Mouse (Mus musculus): Measurements from ENCODE around the gene Pax1. TPM values are rescaled to one million over a fixed set of nuclear protein-coding genes. Genes with fewer than 3 reads are reported as not detected.

Gene Pax1
- total and polyA plus RNA-seq, 2 experiments, result not detected

GRCm38 (mm10) chr2:147369561-147369960 lies 7.8 kb downstream of the Pax1 start:
- WGBS, result 3% methylated on average over 9 of the region's 9 CpGs
- H3K4me3 ChIP-seq (ENCODE audit: insufficient read depth, low read depth, low read length), result no peak overlapping the region
- no peak for DNase-seq (ENCODE audit: extremely low read depth, low read depth, low spot score)
- H3K27ac ChIP-seq (replicated peaks; ENCODE audit: insufficient read depth, low read depth, low read length), result no peak overlapping the region
- no peak overlapping the region for H3K9ac ChIP-seq (ENCODE audit: low read depth, low read length)
- H3K4me1 ChIP-seq (ENCODE audit: control insufficient read depth, insufficient read depth, low read length), result no peaks in the 10 kb centered on the region
- H3K36me3 ChIP-seq (ENCODE audit: control insufficient read depth, insufficient read depth, low read length), result no peaks in the 10 kb centered on the region
- TF ChIP-seq CTCF (IDR thresholded peaks at IDR 0.05; ENCODE audit: low read depth, low read length) (no peak), POLR2A (IDR thresholded peaks at IDR 0.05; ENCODE audit: extremely low read depth, insufficient read depth, low read length) (no peak)
- peaks cover 43% of the 10 kb centered on the region for H3K27me3 ChIP-seq (ENCODE audit: control insufficient read depth, insufficient read depth, low read length)
- no peaks in the 10 kb centered on the region for H3K79me2 ChIP-seq (ENCODE audit: control insufficient read depth, insufficient read depth, low read length)

- 18% methylated on average over 5 of the region's 5 CpGs for WGBS
- DNase-seq (ENCODE audit: extremely low read depth, low read depth, low spot score), result no peak
- H3K9ac ChIP-seq (ENCODE audit: low read depth, low read length), result no peak overlapping the region
- no peak overlapping the region for H3K4me3 ChIP-seq (ENCODE audit: insufficient read depth, low read depth, low read length)
- no peaks in the 10 kb centered on the region for H3K79me2 ChIP-seq (ENCODE audit: control insufficient read depth, insufficient read depth, low read length)
- H3K36me3 ChIP-seq (ENCODE audit: control insufficient read depth, insufficient read depth, low read length), result no peaks in the 10 kb centered on the region
- no peaks in the 10 kb centered on the region for H3K4me1 ChIP-seq (ENCODE audit: control insufficient read depth, insufficient read depth, low read length)
- H3K27me3 ChIP-seq (ENCODE audit: control insufficient read depth, insufficient read depth, low read length), result peaks cover 42% of the 10 kb centered on the region
- H3K27ac ChIP-seq (replicated peaks; ENCODE audit: insufficient read depth, low read depth, low read length), result no peak overlapping the region
- TF ChIP-seq CTCF (IDR thresholded peaks at IDR 0.05; ENCODE audit: low read depth, low read length), result no peak
- no peak for TF ChIP-seq POLR2A (IDR thresholded peaks at IDR 0.05; ENCODE audit: extremely low read depth, insufficient read depth, low read length)
Observed at GRCm38 (mm10) chr2:147370091-147370490, 8.4 kb downstream of the Pax1 start.

DNA sequence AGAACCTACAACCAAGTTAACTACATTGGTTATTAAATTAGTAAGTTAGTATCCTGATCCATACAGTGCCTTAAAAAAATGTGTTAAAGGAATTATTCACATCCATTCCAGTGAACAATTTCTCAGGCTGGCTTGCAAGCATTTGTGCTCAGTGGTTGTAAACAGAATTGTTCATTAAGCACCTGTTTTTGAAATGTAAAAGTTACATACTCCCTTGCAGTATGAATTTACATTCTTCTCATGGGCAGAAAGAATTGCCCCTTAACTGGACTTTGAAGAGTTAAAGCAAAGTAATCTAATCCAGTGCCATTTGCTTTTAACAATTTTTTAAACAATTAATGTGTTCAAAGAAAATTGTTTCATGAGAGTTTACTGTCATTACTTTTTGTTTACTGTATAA lies 9.6 kb downstream of the Pax1 start:
- H3K9ac ChIP-seq (ENCODE audit: low read depth, low read length), result no peak overlapping the region
- no peak overlapping the region for H3K4me3 ChIP-seq (ENCODE audit: insufficient read depth, low read depth, low read length)
- no peaks in the 10 kb centered on the region for H3K4me1 ChIP-seq (ENCODE audit: control insufficient read depth, insufficient read depth, low read length)
- H3K27me3 ChIP-seq (ENCODE audit: control insufficient read depth, insufficient read depth, low read length), result peaks cover 32% of the 10 kb centered on the region
- H3K79me2 ChIP-seq (ENCODE audit: control insufficient read depth, insufficient read depth, low read length), result no peaks in the 10 kb centered on the region
- TF ChIP-seq POLR2A (IDR thresholded peaks at IDR 0.05; ENCODE audit: extremely low read depth, insufficient read depth, low read length), result no peak
- TF ChIP-seq CTCF (IDR thresholded peaks at IDR 0.05; ENCODE audit: low read depth, low read length), result no peak
- no peak overlapping the region for H3K27ac ChIP-seq (replicated peaks; ENCODE audit: insufficient read depth, low read depth, low read length)
- no peaks in the 10 kb centered on the region for H3K36me3 ChIP-seq (ENCODE audit: control insufficient read depth, insufficient read depth, low read length)
- DNase-seq (ENCODE audit: extremely low read depth, low read depth, low spot score), result no peak

DNA sequence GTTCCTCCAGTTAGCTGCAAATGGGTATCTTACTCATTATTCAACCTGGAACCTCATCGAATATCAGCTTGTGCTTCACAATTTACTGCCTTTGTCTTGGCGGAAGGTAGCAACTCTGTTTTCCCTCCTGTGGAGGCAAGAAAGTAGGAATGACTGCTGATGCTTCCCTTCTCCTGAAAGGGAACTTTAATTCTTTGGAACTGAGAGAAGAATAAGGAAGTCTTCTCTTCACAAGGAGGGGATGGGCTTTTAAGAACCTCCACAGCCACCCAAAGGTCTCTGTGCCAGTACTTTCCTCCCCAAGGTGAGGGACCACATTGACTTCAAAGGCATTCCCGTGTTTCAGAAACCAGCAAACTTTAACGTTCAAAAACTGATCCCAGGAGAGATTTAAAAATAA lies 10.1 kb downstream of the Pax1 start:
- Histone ChIP-seq H3K79me2 (ENCODE audit: control insufficient read depth, insufficient read depth, low read length) (no peaks in the 10 kb centered on the region), H3K4me3 (ENCODE audit: insufficient read depth, low read depth, low read length) (no peak overlapping the region), H3K36me3 (ENCODE audit: control insufficient read depth, insufficient read depth, low read length) (no peaks in the 10 kb centered on the region), H3K27me3 (ENCODE audit: control insufficient read depth, insufficient read depth, low read length) (peaks cover 32% of the 10 kb centered on the region), H3K9ac (ENCODE audit: low read depth, low read length) (no peak overlapping the region), H3K4me1 (ENCODE audit: control insufficient read depth, insufficient read depth, low read length) (no peaks in the 10 kb centered on the region), H3K27ac (replicated peaks; ENCODE audit: insufficient read depth, low read depth, low read length) (no peak overlapping the region)
- DNase-seq (ENCODE audit: extremely low read depth, low read depth, low spot score), result no peak
- no peak for TF ChIP-seq POLR2A (IDR thresholded peaks at IDR 0.05; ENCODE audit: extremely low read depth, insufficient read depth, low read length)
- no peak for TF ChIP-seq CTCF (IDR thresholded peaks at IDR 0.05; ENCODE audit: low read depth, low read length)
- 9% methylated on average over 4 of the region's 4 CpGs for WGBS

DNA sequence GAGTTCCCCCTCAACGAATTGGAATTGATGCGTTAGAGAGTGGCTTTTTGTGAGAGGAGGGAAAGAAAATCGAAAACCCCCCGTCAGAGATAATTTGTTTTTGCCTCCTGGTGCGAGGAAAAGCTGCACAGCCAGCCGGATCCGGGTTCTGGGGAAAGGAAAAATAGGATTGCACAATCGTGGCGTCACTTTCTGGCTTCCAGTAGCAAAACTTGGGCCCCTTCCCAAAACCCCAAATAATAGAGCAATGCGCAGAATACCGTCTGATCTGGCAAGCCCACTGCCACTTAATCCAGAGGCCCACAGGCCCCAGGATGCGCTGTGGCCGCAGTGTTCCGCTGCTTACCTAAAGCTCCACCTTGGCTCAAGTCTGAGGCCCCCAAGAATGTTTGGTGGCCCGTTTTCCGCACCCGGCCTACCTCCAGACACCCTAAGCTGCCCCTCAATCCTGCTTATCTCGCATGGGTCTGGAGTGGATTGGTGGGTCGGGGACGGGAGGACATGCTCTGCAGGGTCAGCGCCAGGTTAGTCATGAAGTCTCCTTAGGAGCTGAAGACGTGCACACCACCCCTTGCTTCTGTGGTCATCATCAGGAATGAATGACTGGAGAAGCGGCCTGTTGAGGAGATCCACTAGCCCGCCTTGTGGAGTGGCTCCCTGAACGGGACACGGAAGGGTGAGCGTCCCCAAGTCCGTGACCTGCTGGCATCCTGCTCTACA lies 11.4 kb downstream of the Pax1 start:
- Histone ChIP-seq H3K36me3 (ENCODE audit: control insufficient read depth, insufficient read depth, low read length) (no peaks in the 10 kb centered on the region), H3K79me2 (ENCODE audit: control insufficient read depth, insufficient read depth, low read length) (no peaks in the 10 kb centered on the region), H3K27ac (replicated peaks; ENCODE audit: insufficient read depth, low read depth, low read length) (no peak overlapping the region), H3K4me3 (ENCODE audit: insufficient read depth, low read depth, low read length) (no peak overlapping the region), H3K27me3 (ENCODE audit: control insufficient read depth, insufficient read depth, low read length) (peaks cover 22% of the 10 kb centered on the region), H3K4me1 (ENCODE audit: control insufficient read depth, insufficient read depth, low read length) (no peaks in the 10 kb centered on the region), H3K9ac (ENCODE audit: low read depth, low read length) (no peak overlapping the region)
- WGBS, result 4% methylated on average over 28 of the region's 28 CpGs
- no peak for TF ChIP-seq CTCF (IDR thresholded peaks at IDR 0.05; ENCODE audit: low read depth, low read length)
- no peak for TF ChIP-seq POLR2A (IDR thresholded peaks at IDR 0.05; ENCODE audit: extremely low read depth, insufficient read depth, low read length)
- DNase-seq (ENCODE audit: extremely low read depth, low read depth, low spot score), result no peak

DNA sequence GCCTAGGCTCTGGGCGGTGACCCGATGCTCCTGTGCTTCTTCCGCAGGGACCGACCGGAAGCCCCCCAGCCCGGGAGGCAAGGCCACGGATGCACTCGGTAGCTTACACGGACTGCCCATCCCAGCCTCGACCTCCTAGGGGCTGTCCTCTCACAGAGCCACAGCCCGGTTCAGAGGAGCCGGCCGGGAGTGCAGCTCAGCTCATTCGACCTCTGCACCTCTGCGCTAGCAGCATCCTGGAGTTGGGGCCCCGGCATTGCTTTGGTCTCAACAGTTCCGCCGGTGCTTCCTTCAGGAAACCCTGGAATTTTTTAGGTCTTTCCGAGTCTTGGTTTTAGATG lies 11.9 kb downstream of the Pax1 start:
- H3K27me3 ChIP-seq (ENCODE audit: control insufficient read depth, insufficient read depth, low read length), result peaks cover 19% of the 10 kb centered on the region
- H3K9ac ChIP-seq (ENCODE audit: low read depth, low read length), result no peak overlapping the region
- no peak overlapping the region for H3K4me3 ChIP-seq (ENCODE audit: insufficient read depth, low read depth, low read length)
- no peaks in the 10 kb centered on the region for H3K36me3 ChIP-seq (ENCODE audit: control insufficient read depth, insufficient read depth, low read length)
- TF ChIP-seq CTCF (IDR thresholded peaks at IDR 0.05; ENCODE audit: low read depth, low read length), result no peak
- no peak for TF ChIP-seq POLR2A (IDR thresholded peaks at IDR 0.05; ENCODE audit: extremely low read depth, insufficient read depth, low read length)
- no peak overlapping the region for H3K27ac ChIP-seq (replicated peaks; ENCODE audit: insufficient read depth, low read depth, low read length)
- no peaks in the 10 kb centered on the region for H3K4me1 ChIP-seq (ENCODE audit: control insufficient read depth, insufficient read depth, low read length)
- WGBS, result 2% methylated on average over 19 of the region's 19 CpGs
- H3K79me2 ChIP-seq (ENCODE audit: control insufficient read depth, insufficient read depth, low read length), result no peaks in the 10 kb centered on the region
- no peak for DNase-seq (ENCODE audit: extremely low read depth, low read depth, low spot score)

Measured in liver, adult 2 months (tissue).